Mouse (Mus musculus) embryonic fibroblast, embryonic 13.5 days (primary cell): ENCODE data around the gene Cxcl14. TPM values are rescaled to one million over a fixed set of nuclear protein-coding genes. Genes with fewer than 3 reads are reported as not detected.

Source experiments
- H3K27ac ChIP-seq: 2 replicates; pipeline ENCODE4 v1.5.1; 2012; ENCODE audit warnings: low read length, control low read depth, inconsistent platforms; ENCODE audit not compliant: insufficient read depth
- H3K4me1 ChIP-seq: 2 replicates; pipeline ENCODE4 v1.6.1; 2011; ENCODE audit warnings: low read length; ENCODE audit not compliant: control insufficient read depth, insufficient read depth
- H3K4me3 ChIP-seq: 2 replicates; pipeline ENCODE4 v1.5.1; 2011; ENCODE audit warnings: mild to moderate bottlenecking, control low read depth, low read length; ENCODE audit not compliant: insufficient read depth
- CTCF ChIP-seq: IDR thresholded peaks from 2 replicates; pipeline ENCODE4 v1.5.1; 2011; ENCODE audit warnings: mild to moderate bottlenecking, control low read depth, low read length, moderate library complexity, borderline replicate concordance; ENCODE audit not compliant: insufficient read depth
- POLR2A ChIP-seq: IDR thresholded peaks from 2 replicates; pipeline ENCODE4 v1.6.1; 2011; ENCODE audit warnings: low read depth, mild to moderate bottlenecking, control low read depth, low read length, moderate library complexity
- polyA plus RNA-seq: library from polyadenylated mRNA; stranded (reverse); fragments of >200 nt; gene quantifications from 2 replicates; pipeline ENCODE4 v1.2.4, GENCODE M21; 2011; ENCODE audit warnings: low read depth; ENCODE audit not compliant: missing spikeins, insufficient read length

Gene Cxcl14
- polyA plus RNA-seq, 1 experiment: 102 TPM

- Histone ChIP-seq H3K4me1 (no peaks in the 10 kb centered on the region), H3K4me3 (no peak overlapping the region), H3K27ac (no peak overlapping the region)
- TF ChIP-seq POLR2A (no peak), CTCF (no peak)
Observed at GRCm38 (mm10) chr13:56240012-56240770, 56.2 kb downstream of the Cxcl14 start.

Other genes with a start within 250 kb of the Cxcl14 start
- 88.5 and 92.1 TPM in 2 replicates for gene H2afy, start 160.2 kb downstream of the Cxcl14 start, polyA plus RNA-seq
- gene Tifab, start 117.7 kb downstream of the Cxcl14 start, polyA plus RNA-seq: not detected in 2 replicates
- gene Neurog1, start 44.4 kb downstream of the Cxcl14 start, polyA plus RNA-seq: not detected in 2 replicates
- gene Gm3045, start 130.0 kb upstream of the Cxcl14 start, polyA plus RNA-seq: not detected in 2 replicates
- not detected in 2 replicates for gene Slc25a48, start 141.8 kb upstream of the Cxcl14 start, polyA plus RNA-seq
- not detected in 2 replicates for gene Il9, start 185.7 kb upstream of the Cxcl14 start, polyA plus RNA-seq
- gene Fbxl21, start 225.9 kb upstream of the Cxcl14 start, polyA plus RNA-seq: 2.1 and 3.0 TPM in 2 replicates